Mouse (Mus musculus) heart, embryonic 13.5 days (tissue): ENCODE data around the gene Slc22a4. TPM values are rescaled to one million over a fixed set of nuclear protein-coding genes. Genes with fewer than 3 reads are reported as not detected.

Source experiments
- ATAC-seq: fragments of 200-750 bp; cut with Nextera tagmentation; 2 replicates; pipeline ENCODE4 v1.8.0; 2017; ENCODE audit warnings: moderate TSS enrichment; ENCODE audit not compliant: insufficient number of reproducible peaks, low FRiP score, low TSS enrichment; ENCODE audit errors: extremely low read depth
- H3K27ac ChIP-seq: fragments of 300-500 bp; sonication (generic); replicated peaks from 2 replicates; pipeline ENCODE4 v1.5.1; 2015; ENCODE audit warnings: moderate library complexity, mild to moderate bottlenecking, inconsistent platforms
- H3K27me3 ChIP-seq: fragments of 300-500 bp; sonication (generic); replicated peaks from 2 replicates; pipeline ENCODE4 v1.6.1; 2015; ENCODE audit warnings: mild to moderate bottlenecking, inconsistent platforms
- H3K36me3 ChIP-seq: fragments of 300-500 bp; sonication (generic); 2 replicates; pipeline ENCODE4 v1.6.1; 2015; ENCODE audit warnings: mild to moderate bottlenecking, inconsistent platforms
- H3K4me1 ChIP-seq: fragments of 300-500 bp; sonication (generic); 2 replicates; pipeline ENCODE4 v1.6.1; 2015; ENCODE audit warnings: inconsistent platforms
- H3K4me2 ChIP-seq: fragments of 300-500 bp; sonication (generic); 2 replicates; pipeline ENCODE4 v1.6.1; 2015; ENCODE audit warnings: inconsistent platforms, mild to moderate bottlenecking, moderate library complexity
- H3K4me3 ChIP-seq: fragments of 300-500 bp; sonication (generic); 2 replicates; pipeline ENCODE4 v1.5.1; 2015; ENCODE audit warnings: moderate library complexity, mild to moderate bottlenecking, inconsistent platforms
- H3K9ac ChIP-seq: fragments of 300-500 bp; sonication (generic); 2 replicates; pipeline ENCODE4 v1.6.1; 2015; ENCODE audit warnings: inconsistent platforms, mild to moderate bottlenecking, moderate library complexity
- H3K9me3 ChIP-seq: fragments of 300-500 bp; sonication (generic); 2 replicates; pipeline ENCODE4 v1.6.1; 2016; ENCODE audit warnings: inconsistent platforms
- WGBS: fragments of 180-500 bp; shearing (Covaris S2); methylation state at CpG from one replicate; pipeline ENCODE4 v1.1.7; 2015; ENCODE audit warnings: mixed read lengths; 5-methylcytosine and 5-hydroxymethylcytosine counted together
- polyA plus RNA-seq: library from polyadenylated mRNA; unstranded; fragments of >200 nt; fragmentation: Nextera tagmentation; extraction: Ambion mirVana; gene quantifications from 2 replicates; pipeline ENCODE4 v1.2.1, GENCODE M21; 2015

The Slc22a4 gene
- polyA plus RNA-seq, 1 experiment from 2014 or later, result 2.3 TPM

DNA sequence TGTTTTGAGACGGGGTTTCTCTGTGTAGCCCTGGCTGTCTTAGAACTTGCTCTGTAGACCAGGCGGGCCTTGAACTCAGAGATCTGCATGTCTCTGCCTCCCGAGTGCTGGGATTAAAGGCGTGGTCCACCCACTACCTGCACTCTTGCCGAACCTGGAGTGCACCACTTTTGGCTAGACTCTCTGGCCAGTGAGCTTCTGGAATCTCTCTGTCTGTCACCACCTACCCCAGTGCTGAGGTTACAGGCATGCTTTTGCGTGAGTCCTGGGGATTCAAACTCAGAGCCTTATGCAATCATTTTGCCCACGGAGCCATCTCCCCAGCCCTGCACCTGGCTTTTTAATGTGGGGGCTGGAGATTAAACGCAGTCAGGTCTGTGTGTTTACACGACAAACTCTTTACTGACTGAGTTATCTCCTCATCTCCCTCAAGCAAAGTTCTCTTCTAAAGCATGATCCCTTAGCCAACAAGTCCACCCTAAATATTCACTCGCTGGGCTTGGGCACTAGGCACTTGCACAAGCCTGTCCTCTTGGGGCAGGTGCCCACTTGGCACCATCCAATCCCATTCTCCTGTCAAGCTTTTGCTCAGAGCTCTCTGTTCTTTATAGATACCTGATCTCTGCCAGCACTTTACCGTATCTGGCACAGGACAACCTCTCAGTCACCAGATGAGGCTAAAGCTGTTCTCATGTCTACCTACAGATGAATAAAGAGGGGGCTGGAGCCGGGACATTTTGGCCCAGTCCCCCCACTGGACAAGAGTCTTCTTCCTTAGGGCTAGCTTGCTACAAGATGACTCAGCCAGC is 37.4 kb upstream of the Slc22a4 start:
- Histone ChIP-seq H3K9ac (no peak overlapping the region), H3K9me3 (no peaks in the 10 kb centered on the region), H3K27ac (no peak overlapping the region), H3K4me1 (peaks cover 76% of the 10 kb centered on the region), H3K4me2 (no peak overlapping the region), H3K4me3 (no peak overlapping the region), H3K36me3 (no peaks in the 10 kb centered on the region), H3K27me3 (peaks cover 74% of the 10 kb centered on the region)
- ATAC-seq, result no peak
- 68% methylated on average over 12 of the region's 12 CpGs for WGBS

DNA sequence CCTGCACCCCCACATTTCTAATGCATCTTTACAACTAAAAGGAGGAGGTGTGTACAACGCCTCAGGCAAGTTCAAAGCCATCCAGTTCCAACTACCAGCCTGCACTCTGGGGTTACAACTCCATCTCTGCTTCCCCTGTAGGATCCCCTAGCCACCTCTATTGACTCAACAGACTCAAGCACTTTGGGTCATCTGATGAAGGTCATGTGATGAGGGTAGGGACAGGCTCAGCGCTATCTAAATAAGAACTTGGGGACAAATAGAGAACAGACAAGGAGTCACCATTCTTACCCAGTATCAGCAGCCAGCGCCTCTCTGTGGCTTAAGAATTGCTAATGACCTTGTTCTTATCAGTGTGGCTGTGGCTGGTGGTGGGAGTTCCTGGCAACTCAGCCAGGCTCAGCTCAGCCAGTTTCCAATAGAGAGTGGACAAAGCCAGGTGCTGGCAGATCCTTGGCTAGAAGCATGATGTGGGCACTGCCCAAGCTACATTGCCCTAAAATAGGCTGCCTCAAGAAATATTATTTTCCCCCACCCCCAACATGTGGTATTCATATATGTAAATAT is 36.6 kb upstream of the Slc22a4 start:
- Histone ChIP-seq H3K9me3 (no peaks in the 10 kb centered on the region), H3K4me1 (peaks cover 82% of the 10 kb centered on the region), H3K4me2 (no peak overlapping the region), H3K27ac (no peak overlapping the region), H3K27me3 (peaks cover 66% of the 10 kb centered on the region), H3K9ac (no peak overlapping the region), H3K4me3 (no peak overlapping the region), H3K36me3 (no peaks in the 10 kb centered on the region)
- 49% methylated on average over 3 of the region's 3 CpGs for WGBS
- no peak for ATAC-seq

DNA sequence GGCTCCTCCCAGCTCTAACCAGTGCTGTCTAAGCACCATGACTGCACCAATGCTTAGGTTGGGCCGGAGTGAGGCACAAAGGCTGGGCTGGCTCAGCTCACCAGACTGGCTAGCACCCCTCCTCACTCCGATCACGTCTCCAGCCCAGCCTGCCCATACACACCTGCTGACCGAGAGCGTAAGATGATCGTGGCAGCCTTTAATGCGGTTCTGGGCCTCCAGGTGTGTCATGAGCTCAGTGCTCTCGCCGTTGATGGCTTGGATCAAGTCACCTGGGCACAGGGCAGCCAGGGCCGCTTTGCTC is 35.5 kb upstream of the Slc22a4 start:
- H3K4me1 ChIP-seq, result peaks cover 83% of the 10 kb centered on the region
- no peaks in the 10 kb centered on the region for H3K36me3 ChIP-seq
- H3K27ac ChIP-seq, result no peak overlapping the region
- no peak overlapping the region for H3K4me3 ChIP-seq
- H3K27me3 ChIP-seq, result peaks cover 55% of the 10 kb centered on the region
- H3K9me3 ChIP-seq, result no peaks in the 10 kb centered on the region
- no peak overlapping the region for H3K9ac ChIP-seq
- no peak overlapping the region for H3K4me2 ChIP-seq
- no peak for ATAC-seq
- 91% methylated on average over 10 of the region's 10 CpGs for WGBS

GRCm38 (mm10) chr11:54062753-54063471 is 35.0 kb upstream of the Slc22a4 start:
- Histone ChIP-seq H3K27ac (0 out of 2 replicates have a peak overlapping the region, but pooled peaks have one; percentile 28), H3K9ac (peak overlapping the region; percentile 17; the same call in 1 of the 2 replicates), H3K4me2 (no peak overlapping the region), H3K27me3 (peaks cover 51% of the 10 kb centered on the region), H3K4me3 (no peak overlapping the region), H3K9me3 (no peaks in the 10 kb centered on the region), H3K4me1 (peaks cover 83% of the 10 kb centered on the region), H3K36me3 (no peaks in the 10 kb centered on the region)
- no peak for ATAC-seq
- 71% methylated on average over 9 of the region's 9 CpGs for WGBS

- WGBS, result 65% methylated on average over 12 of the region's 12 CpGs
- Histone ChIP-seq H3K4me3 (no peak overlapping the region), H3K9me3 (no peaks in the 10 kb centered on the region), H3K27ac (0 out of 2 replicates have a peak overlapping the region, but pooled peaks have one; percentile 28), H3K9ac (peak overlapping the region; percentile 17; the same call in 1 of the 2 replicates), H3K27me3 (peaks cover 48% of the 10 kb centered on the region), H3K4me1 (peaks cover 77% of the 10 kb centered on the region), H3K36me3 (no peaks in the 10 kb centered on the region), H3K4me2 (no peak overlapping the region)
- no peak for ATAC-seq
Measured at GRCm38 (mm10) chr11:54062086-54062752, 34.3 kb upstream of the Slc22a4 start.

DNA sequence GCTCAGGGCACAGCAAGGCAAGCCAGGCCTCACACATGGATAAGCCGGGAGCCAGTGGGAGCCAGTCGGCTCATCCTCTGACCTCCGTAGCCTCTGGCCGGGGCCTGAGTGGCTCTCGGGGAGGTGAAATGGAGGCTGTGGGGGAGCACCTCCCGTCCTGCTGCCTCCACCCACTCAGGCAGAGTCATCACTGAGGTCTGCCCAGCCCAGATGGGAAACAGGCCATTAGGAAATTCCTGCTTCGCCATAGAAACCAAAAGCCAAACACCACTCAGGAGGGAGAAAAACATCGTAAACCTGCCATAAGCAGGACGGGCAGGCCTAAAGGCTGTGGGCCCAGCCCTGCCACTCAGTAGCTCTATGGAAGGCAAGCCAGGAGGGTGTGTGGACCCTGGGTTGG is 32.4 kb upstream of the Slc22a4 start:
- H3K4me3 ChIP-seq, result no peak overlapping the region
- H3K36me3 ChIP-seq, result no peaks in the 10 kb centered on the region
- H3K9ac ChIP-seq, result no peak overlapping the region
- no peak for ATAC-seq
- H3K27ac ChIP-seq, result no peak overlapping the region
- H3K4me2 ChIP-seq, result no peak overlapping the region
- peaks cover 62% of the 10 kb centered on the region for H3K4me1 ChIP-seq
- H3K27me3 ChIP-seq, result peaks cover 44% of the 10 kb centered on the region
- WGBS, result 49% methylated on average over 9 of the region's 9 CpGs
- no peaks in the 10 kb centered on the region for H3K9me3 ChIP-seq

GRCm38 (mm10) chr11:54059526-54059925 is 31.6 kb upstream of the Slc22a4 start:
- Histone ChIP-seq H3K27me3 (peaks cover 43% of the 10 kb centered on the region), H3K4me3 (no peak overlapping the region), H3K4me1 (peaks cover 54% of the 10 kb centered on the region), H3K4me2 (no peak overlapping the region), H3K9me3 (no peaks in the 10 kb centered on the region), H3K27ac (no peak overlapping the region), H3K36me3 (no peaks in the 10 kb centered on the region), H3K9ac (no peak overlapping the region)
- WGBS, result 18% methylated on average over 1 of the region's 1 CpGs
- no peak for ATAC-seq

- H3K9me3 ChIP-seq, result no peaks in the 10 kb centered on the region
- H3K4me2 ChIP-seq, result peak overlapping the region; percentile 3; the same call in 1 of the 2 replicates
- WGBS, result 28% methylated on average over 6 of the region's 6 CpGs
- H3K4me1 ChIP-seq, result peaks cover 47% of the 10 kb centered on the region
- no peaks in the 10 kb centered on the region for H3K36me3 ChIP-seq
- H3K27me3 ChIP-seq, result peaks cover 36% of the 10 kb centered on the region
- no peak overlapping the region for H3K9ac ChIP-seq
- no peak for ATAC-seq
- H3K27ac ChIP-seq, result peak overlapping the region; percentile 1; the same call in 1 of the 2 replicates
- H3K4me3 ChIP-seq, result no peak overlapping the region
Measured at GRCm38 (mm10) chr11:54058643-54059042, 30.8 kb upstream of the Slc22a4 start.

GRCm38 (mm10) chr11:54058056-54058617 is 30.2 kb upstream of the Slc22a4 start:
- no peak overlapping the region; the same call in 1 of the 2 replicates for H3K27ac ChIP-seq
- ATAC-seq, result no peak
- no peaks in the 10 kb centered on the region for H3K9me3 ChIP-seq
- H3K4me1 ChIP-seq, result peaks cover 47% of the 10 kb centered on the region
- no peak overlapping the region for H3K9ac ChIP-seq
- 54% methylated on average over 10 of the region's 10 CpGs for WGBS
- H3K4me3 ChIP-seq, result no peak overlapping the region
- H3K27me3 ChIP-seq, result peaks cover 37% of the 10 kb centered on the region
- H3K36me3 ChIP-seq, result no peaks in the 10 kb centered on the region
- peak overlapping the region; percentile 3; the same call in 1 of the 2 replicates for H3K4me2 ChIP-seq

DNA sequence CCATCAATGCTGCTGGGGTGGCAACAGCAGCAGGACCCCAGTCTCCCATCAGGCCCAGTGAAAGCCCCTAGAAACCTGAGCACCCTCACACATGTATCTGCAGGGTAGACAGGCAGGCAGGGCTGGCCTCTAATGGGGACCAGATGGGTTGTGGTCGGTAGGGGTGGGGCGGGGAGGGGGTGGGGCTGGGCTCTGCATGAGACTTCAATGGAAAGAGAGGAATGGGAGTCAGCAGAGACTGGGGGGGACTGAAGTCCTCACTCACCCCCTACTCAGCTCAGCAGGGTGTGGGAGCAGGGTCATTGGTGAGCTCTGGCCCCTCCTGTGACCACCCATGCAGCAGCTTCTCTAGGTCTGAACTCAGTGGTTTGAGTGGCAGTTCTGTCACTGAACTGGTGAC is 29.5 kb upstream of the Slc22a4 start:
- Histone ChIP-seq H3K9ac (no peak overlapping the region), H3K4me2 (no peak overlapping the region), H3K27ac (no peak overlapping the region), H3K4me3 (no peak overlapping the region), H3K27me3 (peaks cover 40% of the 10 kb centered on the region), H3K4me1 (peaks cover 40% of the 10 kb centered on the region), H3K36me3 (no peaks in the 10 kb centered on the region), H3K9me3 (no peaks in the 10 kb centered on the region)
- 30% methylated on average over 2 of the region's 2 CpGs for WGBS
- no peak for ATAC-seq

DNA sequence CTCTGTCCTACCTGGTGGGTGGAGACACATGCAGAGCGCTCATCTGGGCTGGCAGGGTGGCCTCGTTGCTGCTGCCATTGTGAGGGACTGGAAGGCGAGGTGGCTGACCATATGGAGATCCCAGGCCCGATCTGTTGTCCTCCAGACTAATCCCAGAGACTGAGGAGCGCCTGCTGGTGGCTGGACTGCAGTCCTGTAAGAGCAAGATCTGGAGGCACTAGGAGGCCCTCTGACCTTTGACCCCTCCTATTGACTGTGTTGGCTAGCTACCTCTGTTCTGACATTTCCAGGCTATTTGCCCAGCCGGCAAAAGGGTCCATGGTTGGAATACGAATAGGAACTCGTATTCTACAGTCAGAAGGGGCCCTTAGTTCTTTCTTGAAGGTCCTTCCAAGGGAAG is 28.2 kb upstream of the Slc22a4 start:
- Histone ChIP-seq H3K9me3 (no peaks in the 10 kb centered on the region), H3K9ac (no peak overlapping the region), H3K27ac (no peak overlapping the region), H3K4me1 (peaks cover 29% of the 10 kb centered on the region), H3K4me2 (no peak overlapping the region), H3K36me3 (no peaks in the 10 kb centered on the region), H3K27me3 (peaks cover 37% of the 10 kb centered on the region), H3K4me3 (no peak overlapping the region)
- WGBS, result 63% methylated on average over 8 of the region's 8 CpGs
- ATAC-seq, result no peak
